Mouse (Mus musculus) E14TG2a.4 (cell line): ENCODE results near the gene Vkorc1.

Source experiments
- CTCF ChIP-seq: conservative IDR thresholded peaks from 2 replicates; pipeline ENCODE4 v1.5.1; 2014; ENCODE audit warnings: low read length
- POU5F1 ChIP-seq: IDR thresholded peaks from 2 replicates; pipeline ENCODE4 v1.6.1; 2014; ENCODE audit warnings: low read length, borderline replicate concordance

GRCm38 (mm10) chr7:127890798-127891197 is 4.6 kb downstream of the Vkorc1 start, which contains the start of gene Prss53:
- TF ChIP-seq CTCF (no peak), POU5F1 (no peak)
